ENCODE assay signal across 9 mouse cellular contexts in genomic region chr11:63708412-63708811, GRCm38 (mm10).
DNase-seq lines count a peak whose midpoint lies in the region; ATAC-seq and TF ChIP-seq lines count a peak whose summit lies in the region.
"Had no signal": no experiment of that assay in that cellular context is flagged by ENCODE, and none has a peak within 500 bp of the region (broad histone marks: within the 10 kb centered on the region; RNA-seq: fewer than 3 reads in every experiment).

No protein-coding gene starts in this region.

- no peak for TF ChIP-seq EP300 in liver, postnatal 0 days (IDR thresholded peaks at IDR 0.05; ENCODE audit: low read depth)

- ATAC-seq in heart, embryonic 12.5 days (ENCODE audit: insufficient number of reproducible peaks, low FRiP score) = no peak
- ATAC-seq in forebrain, postnatal 0 days = peak; percentile 54
- no peak for ATAC-seq in liver, postnatal 0 days
- ATAC-seq: midbrain, embryonic 15.5 days had no signal

- no peak overlapping the region for H3K4me2 ChIP-seq in heart, embryonic 12.5 days
- no peak overlapping the region for H3K4me2 ChIP-seq in forebrain, postnatal 0 days (ENCODE audit: low read depth)
- H3K4me2 ChIP-seq in liver, postnatal 0 days (ENCODE audit: low read depth, low read length) = no peak overlapping the region
- H3K4me2 ChIP-seq: limb, embryonic 13.5 days; midbrain, embryonic 15.5 days had no signal

- DNase-seq in heart, adult 18-20 months = peak; percentile 7
- peak; percentile 84 for DNase-seq in forebrain, postnatal 0 days
- DNase-seq in layer of hippocampus, adult 2 months (ENCODE audit: low spot score in 2 of 2) = peak; percentile 24 to 38
- DNase-seq in lung, postnatal 14 days = peak; percentile 48
- no peak for DNase-seq in liver, postnatal 0 days
- DNase-seq in Muller cell, postnatal 12 days (ENCODE audit: inconsistent ontology term) = no peak

- H3K9me3 ChIP-seq in heart, embryonic 12.5 days (replicated peaks) = no peaks in the 10 kb centered on the region
- no peaks in the 10 kb centered on the region for H3K9me3 ChIP-seq in forebrain, postnatal 0 days (ENCODE audit: low read length)
- no peaks in the 10 kb centered on the region for H3K9me3 ChIP-seq in liver, postnatal 0 days (ENCODE audit: low read length)
- H3K9me3 ChIP-seq: limb, embryonic 13.5 days; midbrain, embryonic 15.5 days had no signal

- H3K27ac ChIP-seq in heart, embryonic 12.5 days (ENCODE audit: poor library complexity, severe bottlenecking) = no peak overlapping the region
- no peak overlapping the region for H3K27ac ChIP-seq in forebrain, postnatal 0 days (ENCODE audit: low read depth, low read length)
- H3K27ac ChIP-seq in layer of hippocampus, adult 2 months = no peak overlapping the region
- H3K27ac ChIP-seq in liver, postnatal 0 days (ENCODE audit: low read depth) = no peak overlapping the region
- H3K27ac ChIP-seq: limb, embryonic 13.5 days; midbrain, embryonic 15.5 days had no signal

- H3K4me3 ChIP-seq in heart, embryonic 12.5 days = no peak overlapping the region
- H3K4me3 ChIP-seq in forebrain, postnatal 0 days (ENCODE audit: low read depth, low read length) = no peak overlapping the region
- H3K4me3 ChIP-seq in layer of hippocampus, adult 2 months = no peak overlapping the region
- H3K4me3 ChIP-seq in liver, postnatal 0 days (ENCODE audit: low read depth, low read length) = no peak overlapping the region
- H3K4me3 ChIP-seq: limb, embryonic 13.5 days; midbrain, embryonic 15.5 days had no signal

- H3K4me1 ChIP-seq in heart, embryonic 12.5 days (replicated peaks) = 0 out of 2 replicates have a peak, but pooled peaks cover 12% of the 10 kb centered on the region
- peaks cover 13% of the 10 kb centered on the region; the same call in 1 of the 2 replicates for H3K4me1 ChIP-seq in forebrain, postnatal 0 days (ENCODE audit: insufficient read depth)
- no peaks in the 10 kb centered on the region for H3K4me1 ChIP-seq in liver, postnatal 0 days (ENCODE audit: insufficient read depth)

- TF ChIP-seq CTCF in forebrain, postnatal 0 days (IDR thresholded peaks at IDR 0.05; ENCODE audit: low read depth) = no peak
- no peak for TF ChIP-seq CTCF in layer of hippocampus, adult 2 months (conservative IDR thresholded peaks at IDR 0.05)
- no peak for TF ChIP-seq CTCF in liver, postnatal 0 days (IDR thresholded peaks at IDR 0.05; ENCODE audit: low read depth)

- 0 out of 2 replicates have a peak, but pooled peaks cover 3% of the 10 kb centered on the region for H3K27me3 ChIP-seq in heart, embryonic 12.5 days (replicated peaks)
- H3K27me3 ChIP-seq in forebrain, postnatal 0 days (ENCODE audit: insufficient read depth, low read length) = no peaks in the 10 kb centered on the region
- H3K27me3 ChIP-seq in liver, postnatal 0 days (ENCODE audit: insufficient read depth, low read length) = no peaks in the 10 kb centered on the region
- H3K27me3 ChIP-seq: midbrain, embryonic 15.5 days had no signal

- H3K9ac ChIP-seq in heart, embryonic 12.5 days = no peak overlapping the region
- H3K9ac ChIP-seq in forebrain, postnatal 0 days = no peak overlapping the region
- H3K9ac ChIP-seq in liver, postnatal 0 days (replicated peaks) = no peak overlapping the region
- H3K9ac ChIP-seq: limb, embryonic 13.5 days; midbrain, embryonic 15.5 days had no signal

- H3K36me3 ChIP-seq in heart, embryonic 12.5 days = no peaks in the 10 kb centered on the region
- no peaks in the 10 kb centered on the region for H3K36me3 ChIP-seq in forebrain, postnatal 0 days (ENCODE audit: insufficient read depth)
- H3K36me3 ChIP-seq in liver, postnatal 0 days (replicated peaks; ENCODE audit: insufficient read depth, low read length) = no peaks in the 10 kb centered on the region
- H3K36me3 ChIP-seq: limb, embryonic 13.5 days; midbrain, embryonic 15.5 days had no signal

- WGBS in heart, embryonic 12.5 days = 41% methylated on average over 4 of the region's 4 CpGs
- WGBS in forebrain, postnatal 0 days = 34% methylated on average over 4 of the region's 4 CpGs
- 66% methylated on average over 4 of the region's 4 CpGs for WGBS in liver, postnatal 0 days (ENCODE audit: insufficient replicate concordance)

Comparison
In these comparisons a context has a peak if more than half of its experiments do, and no peak if none do; other contexts are left out.
1. DNase-seq: peak in heart, adult 18-20 months (2 of 2), forebrain, postnatal 0 days (single experiment), layer of hippocampus, adult 2 months (2 of 2) and lung, postnatal 14 days (single experiment); none in liver, postnatal 0 days (single experiment) and Muller cell, postnatal 12 days (single experiment).